Mouse (Mus musculus): ENCODE results near the gene Mapk10.

GRCm38 (mm10) chr5:102953414-102953813 is 257.7 kb downstream of the Mapk10 start:
- no peak for TF ChIP-seq CTCF (IDR thresholded peaks at IDR 0.05; ENCODE audit: low read depth, low read length)
- TF ChIP-seq EP300 (IDR thresholded peaks at IDR 0.05; ENCODE audit: insufficient read depth, low read depth, low read length), result no peak
- no peak for TF ChIP-seq POLR2A (IDR thresholded peaks at IDR 0.05; ENCODE audit: insufficient read depth, low read length)
